Comparison of ENCODE assay signal across 9 mouse cellular contexts in the genomic region with DNA sequence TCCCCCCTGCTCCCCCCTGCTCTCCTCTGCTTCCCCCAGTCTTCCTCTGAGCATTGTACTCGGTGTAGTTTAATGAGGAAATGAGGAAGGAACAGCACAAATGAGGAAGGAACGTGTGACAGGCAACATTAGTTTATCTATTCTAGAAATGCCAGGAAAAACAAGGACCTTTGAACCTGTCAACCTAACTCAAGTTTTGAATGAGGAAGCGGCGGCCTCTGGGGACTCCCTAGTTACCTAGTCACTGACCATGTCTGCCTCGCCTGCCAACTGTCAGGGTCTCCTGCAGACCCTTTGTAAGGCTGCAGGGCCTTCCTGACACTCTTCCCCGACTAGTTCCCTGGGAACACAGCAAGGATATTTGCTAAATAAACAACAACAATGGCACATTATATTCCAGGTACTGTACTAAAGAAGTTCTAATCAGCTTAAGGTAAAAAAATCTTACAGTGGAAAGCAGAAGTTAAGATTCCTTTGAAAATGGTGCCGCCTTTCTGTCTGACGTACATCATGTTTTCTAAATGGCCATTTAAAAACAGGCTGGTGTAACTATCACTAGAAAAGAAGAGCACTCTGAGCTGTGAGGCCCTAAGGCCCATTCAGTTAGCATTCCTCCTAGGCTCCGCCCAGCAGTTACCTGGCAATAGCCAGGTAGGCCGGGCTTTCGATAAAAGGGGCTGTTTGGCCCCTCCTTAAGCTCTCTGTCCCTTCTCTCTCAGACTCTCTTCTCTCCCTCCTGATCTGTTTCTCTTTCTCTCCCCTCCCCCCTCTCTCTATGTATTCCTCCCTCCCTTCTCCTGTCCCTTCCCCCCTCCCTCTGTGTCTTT. TPM values are rescaled to one million over a fixed set of nuclear protein-coding genes. Genes with fewer than 3 reads are reported as not detected.
DNase-seq lines count a peak whose midpoint lies in the region; ATAC-seq and TF ChIP-seq lines count a peak whose summit lies in the region.
"Had no signal": no experiment of that assay in that cellular context is flagged by ENCODE, and none has a peak within 500 bp of the region (broad histone marks: within the 10 kb centered on the region; RNA-seq: fewer than 3 reads in every experiment).

No protein-coding gene starts in this region.

- WGBS in kidney, embryonic 15.5 days = 22% methylated on average over 11 of the region's 11 CpGs

- H3K36me3 ChIP-seq in G1E (replicated peaks) = peaks cover 62% of the 10 kb centered on the region
- peaks cover 20% of the 10 kb centered on the region for H3K36me3 ChIP-seq in kidney, embryonic 15.5 days

- H3K27me3 ChIP-seq in G1E (ENCODE audit: insufficient read depth, low read length) = no peaks in the 10 kb centered on the region
- H3K27me3 ChIP-seq in kidney, embryonic 15.5 days = no peaks in the 10 kb centered on the region
- H3K27me3 ChIP-seq: heart, embryonic 13.5 days had no signal

- H3K4me1 ChIP-seq in G1E (ENCODE audit: insufficient read depth, low read depth, low read length) = peaks cover 21% of the 10 kb centered on the region
- peaks cover 37% of the 10 kb centered on the region for H3K4me1 ChIP-seq in kidney, embryonic 15.5 days

- ATAC-seq in G1E (ENCODE audit: extremely low read depth, insufficient number of reproducible peaks, low FRiP score, poor library complexity, severe bottlenecking) = peak; percentile 8; the same call in 1 of the 2 replicates
- ATAC-seq in kidney, embryonic 15.5 days (replicated peaks; ENCODE audit: low FRiP score) = peak; percentile 40; the same call in 1 of the 2 replicates
- ATAC-seq in monocyte, adult 5-6 weeks (replicated peaks; ENCODE audit: insufficient number of reproducible peaks, low FRiP score, low TSS enrichment, poor library complexity, severe bottlenecking) = peak; percentile 60
- ATAC-seq in erythroblast, adult 5-6 weeks (replicated peaks; ENCODE audit: low FRiP score, poor library complexity, severe bottlenecking) = no peak

- H3K9ac ChIP-seq in kidney, embryonic 15.5 days = no peak overlapping the region

- H3K9me3 ChIP-seq in G1E (replicated peaks) = no peaks in the 10 kb centered on the region
- H3K9me3 ChIP-seq in kidney, embryonic 15.5 days (replicated peaks) = no peaks in the 10 kb centered on the region
- H3K9me3 ChIP-seq: heart, embryonic 13.5 days had no signal

- 0 out of 2 replicates have a peak overlapping the region, but pooled peaks have one; percentile 12 for H3K4me2 ChIP-seq in kidney, embryonic 15.5 days
- H3K4me2 ChIP-seq: heart, embryonic 13.5 days had no signal

- DNase-seq in G1E (ENCODE audit: low spot score) = peak; percentile 43
- DNase-seq in embryo, embryonic 10.5 days (ENCODE audit: low spot score) = peak; percentile 78
- DNase-seq in T-cell, adult 2 months (ENCODE audit: low spot score) = no peak
- DNase-seq in adrenal gland, adult (ENCODE audit: inconsistent age in 2 of 2, low spot score in 1 of 2) = no peak

- H3K4me3 ChIP-seq in G1E (ENCODE audit: low read depth, low read length) = no peak overlapping the region
- no peak overlapping the region for H3K4me3 ChIP-seq in kidney, embryonic 15.5 days (replicated peaks)
- H3K4me3 ChIP-seq: heart, embryonic 13.5 days; myocyte had no signal

- no peak for TF ChIP-seq CTCF in G1E (IDR thresholded peaks at IDR 0.05; ENCODE audit: low read depth, low read length)

- H3K27ac ChIP-seq in kidney, embryonic 15.5 days = peak overlapping the region; percentile 66
- H3K27ac ChIP-seq: heart, embryonic 13.5 days had no signal

RNA-seq across cellular contexts. Expression of gene Uvrag, which starts 39.0 kb away (rescaled TPM):
- total RNA-seq in G1E (2014; fragmentation: Nextera tagmentation) (23.3 and 25.0 TPM in 2 replicates), G1E (2017) (27.5 and 29.9 TPM in 2 replicates)
- polyA plus RNA-seq in G1E (2012) = 13.1 and 20.3 TPM in 2 replicates
- polyA plus RNA-seq in kidney, embryonic 15.5 days (2015; fragmentation: Nextera tagmentation; extraction: Ambion mirVana) = 19.1 and 22.6 TPM in 2 replicates
- 90.8 to 94.9 TPM (median 92.1 TPM) in 3 replicates for total RNA-seq in monocyte, adult 5-6 weeks (2017)
- 8.4 and 8.5 TPM in 2 replicates for total RNA-seq in erythroblast, adult 5-6 weeks (2015; ENCODE audit: low replicate concordance)
- 6.6 and 9.3 TPM in 2 replicates for total RNA-seq in erythroblast, adult 5-6 weeks (2017; ENCODE audit: low replicate concordance)

Comparison
In these comparisons a context has a peak if more than half of its experiments do, and no peak if none do; other contexts are left out.
1. DNase-seq: peak in G1E (single experiment) and embryo, embryonic 10.5 days (single experiment); none in T-cell, adult 2 months (single experiment) and adrenal gland, adult (0 of 2).